Mouse (Mus musculus) CH12F3 (cell line): ENCODE measurements around the gene Olfr744.
"Not testable (repeated sequence)": the region's sequence is repeated elsewhere in the genome, so short reads cannot be mapped to it uniquely, and the experiment has no call there.

Experiments used
- in situ Hi-C: fragments of 300-500 bp; cut with MboI; formaldehyde crosslinking; loops from 2 replicates; pipeline ENCODE4 v1.14.3; 2020; ENCODE audit warnings: low sequenced_read_pairs

The Olfr744 gene

GRCm38 (mm10) chr14:50614579-50614978 is at the start of gene Olfr744:
TSS of gene Olfr744 (plus strand) at chr14:50614879.
- in situ Hi-C loops: no loop called here

- in situ Hi-C loops: not testable (repeated sequence)
These were observed 41.6 kb upstream of the Olfr744 start for GRCm38 (mm10) chr14:50573056-50573455.

- in situ Hi-C loops: no loop called here
These were observed 24.4 kb downstream of the Olfr744 start, which contains the start of gene Olfr745 for GRCm38 (mm10) chr14:50639088-50639487. TSS of gene Olfr745 (plus strand) at chr14:50639388.

- in situ Hi-C loops: no loop called here
These were observed 32.1 kb downstream of the Olfr744 start, which contains the start of gene Olfr746 for GRCm38 (mm10) chr14:50646783-50647182. TSS of gene Olfr746 (plus strand) at chr14:50647083.
